Comparison of ENCODE assay signal across 29 mouse cellular contexts in genomic region chr16:48402963-48403362, GRCm38 (mm10). TPM values are rescaled to one million over a fixed set of nuclear protein-coding genes. Genes with fewer than 3 reads are reported as not detected.
A peak's percentile ranks its signal among the peaks of the same experiment; 100 is the strongest.
DNase-seq lines count a peak whose midpoint lies in the region; ATAC-seq and TF ChIP-seq lines count a peak whose summit lies in the region.
"Had no signal": no experiment of that assay in that cellular context is flagged by ENCODE, and none has a peak within 500 bp of the region (broad histone marks: within the 10 kb centered on the region; RNA-seq: fewer than 3 reads in every experiment).

No protein-coding gene starts in this region.

- DNase-seq in left cerebral cortex, adult 2 months (ENCODE audit: extremely low spot score in 1 of 2, low spot score in 2 of 2) = no peak
- DNase-seq in forebrain, postnatal 0 days = no peak
- DNase-seq: adrenal gland, adult 2 months; adrenal gland, postnatal 10 days; adrenal gland, postnatal 25 days; cerebellum, adult 11 months; cerebellum, adult 18-20 months; cerebellum, adult 8-10 months; cerebellum, adult 9-11 months; cerebellum, postnatal 14 days; cerebellum, postnatal 36 days; embryo, embryonic 11 days had no signal

- H3K36me3 ChIP-seq in intestine, embryonic 15.5 days = no peaks in the 10 kb centered on the region
- no peaks in the 10 kb centered on the region for H3K36me3 ChIP-seq in intestine, embryonic 16.5 days (ENCODE audit: control insufficient read depth, insufficient read depth, low read length)
- H3K36me3 ChIP-seq in small intestine, adult 2 months (ENCODE audit: control insufficient read depth, insufficient read depth, low read length) = peaks cover 4% of the 10 kb centered on the region; the same call in 1 of the 2 replicates
- no peaks in the 10 kb centered on the region for H3K36me3 ChIP-seq in forebrain, postnatal 0 days (ENCODE audit: insufficient read depth)
- H3K36me3 ChIP-seq: embryonic facial prominence, embryonic 13.5 days; embryonic facial prominence, embryonic 15.5 days; forebrain, embryonic 10.5 days; forebrain, embryonic 12.5 days had no signal

- H3K27ac ChIP-seq in intestine, embryonic 15.5 days = 0 out of 2 replicates have a peak overlapping the region, but pooled peaks have one; percentile 27
- peak overlapping the region; percentile 42 for H3K27ac ChIP-seq in intestine, embryonic 16.5 days (ENCODE audit: low read length)
- H3K27ac ChIP-seq in small intestine, adult 2 months (ENCODE audit: insufficient read depth, low read depth, low read length) = peak overlapping the region; percentile 92
- H3K27ac ChIP-seq in left cerebral cortex, adult 2 months = no peak overlapping the region
- no peak overlapping the region for H3K27ac ChIP-seq in forebrain, postnatal 0 days (ENCODE audit: low read depth, low read length)
- H3K27ac ChIP-seq: embryonic facial prominence, embryonic 13.5 days; embryonic facial prominence, embryonic 15.5 days; forebrain, embryonic 10.5 days; forebrain, embryonic 12.5 days had no signal

- no peak for TF ChIP-seq CTCF in small intestine, adult 2 months (IDR thresholded peaks at IDR 0.05; ENCODE audit: extremely low read depth, insufficient read length, insufficient replicate concordance, low read depth, low read length)
- no peak for TF ChIP-seq CTCF in left cerebral cortex, adult 2 months (IDR thresholded peaks at IDR 0.05)
- TF ChIP-seq CTCF in forebrain, postnatal 0 days (IDR thresholded peaks at IDR 0.05; ENCODE audit: low read depth) = no peak

- H3K4me2 ChIP-seq in intestine, embryonic 15.5 days (replicated peaks) = no peak overlapping the region
- no peak overlapping the region for H3K4me2 ChIP-seq in intestine, embryonic 16.5 days (ENCODE audit: low read depth, low read length)
- no peak overlapping the region for H3K4me2 ChIP-seq in forebrain, postnatal 0 days (ENCODE audit: low read depth)
- H3K4me2 ChIP-seq: embryonic facial prominence, embryonic 13.5 days; embryonic facial prominence, embryonic 15.5 days; forebrain, embryonic 12.5 days had no signal

- peak; percentile 91 for ATAC-seq in intestine, embryonic 15.5 days
- ATAC-seq in intestine, embryonic 16.5 days = peak; percentile 90
- no peak for ATAC-seq in forebrain, postnatal 0 days
- ATAC-seq: forebrain, embryonic 14.5 days; forebrain, embryonic 16.5 days had no signal

- H3K9ac ChIP-seq in intestine, embryonic 15.5 days = no peak overlapping the region
- H3K9ac ChIP-seq in intestine, embryonic 16.5 days (ENCODE audit: low read depth, low read length) = no peak overlapping the region
- H3K9ac ChIP-seq in forebrain, postnatal 0 days = no peak overlapping the region
- H3K9ac ChIP-seq: embryonic facial prominence, embryonic 13.5 days; embryonic facial prominence, embryonic 15.5 days; forebrain, embryonic 12.5 days had no signal

- no peak for TF ChIP-seq POLR2A in small intestine, adult 2 months (IDR thresholded peaks at IDR 0.05; ENCODE audit: low read depth, low read length)

- no peaks in the 10 kb centered on the region for H3K4me1 ChIP-seq in intestine, embryonic 15.5 days (replicated peaks)
- peaks cover 4% of the 10 kb centered on the region; the same call in 1 of the 2 replicates for H3K4me1 ChIP-seq in intestine, embryonic 16.5 days (ENCODE audit: control insufficient read depth, insufficient read depth, low read length)
- peaks cover 19% of the 10 kb centered on the region; the same call in 1 of the 2 replicates for H3K4me1 ChIP-seq in small intestine, adult 2 months (ENCODE audit: control insufficient read depth, insufficient read depth, insufficient read length, low read length)
- H3K4me1 ChIP-seq in forebrain, postnatal 0 days (ENCODE audit: insufficient read depth) = no peaks in the 10 kb centered on the region
- H3K4me1 ChIP-seq: embryonic facial prominence, embryonic 13.5 days; embryonic facial prominence, embryonic 15.5 days; forebrain, embryonic 10.5 days; forebrain, embryonic 12.5 days had no signal

- H3K4me3 ChIP-seq in intestine, embryonic 15.5 days (replicated peaks) = no peak overlapping the region
- H3K4me3 ChIP-seq in intestine, embryonic 16.5 days (ENCODE audit: low read length) = no peak overlapping the region
- H3K4me3 ChIP-seq in small intestine, adult 2 months (ENCODE audit: low read depth, low read length) = no peak overlapping the region
- no peak overlapping the region for H3K4me3 ChIP-seq in left cerebral cortex, adult 2 months
- no peak overlapping the region for H3K4me3 ChIP-seq in forebrain, postnatal 0 days (ENCODE audit: low read depth, low read length)
- H3K4me3 ChIP-seq: embryonic facial prominence, embryonic 13.5 days; embryonic facial prominence, embryonic 15.5 days; erythroblast, embryonic 14.5 days; forebrain, embryonic 10.5 days; forebrain, embryonic 12.5 days had no signal

- H3K27me3 ChIP-seq in intestine, embryonic 15.5 days (replicated peaks) = no peaks in the 10 kb centered on the region
- H3K27me3 ChIP-seq in intestine, embryonic 16.5 days (replicated peaks; ENCODE audit: control insufficient read depth, insufficient read depth, low read length) = no peaks in the 10 kb centered on the region
- no peaks in the 10 kb centered on the region for H3K27me3 ChIP-seq in small intestine, adult 2 months (ENCODE audit: control insufficient read depth, insufficient read depth, low read length)
- H3K27me3 ChIP-seq in forebrain, postnatal 0 days (ENCODE audit: insufficient read depth, low read length) = no peaks in the 10 kb centered on the region
- H3K27me3 ChIP-seq: embryonic facial prominence, embryonic 13.5 days; embryonic facial prominence, embryonic 15.5 days; forebrain, embryonic 12.5 days had no signal

- 52% methylated on average over 4 of the region's 4 CpGs for WGBS in intestine, embryonic 15.5 days
- 48% methylated on average over 4 of the region's 4 CpGs for WGBS in intestine, embryonic 16.5 days
- 23% methylated on average over 4 of the region's 4 CpGs for WGBS in small intestine, adult 2 months
- 86% methylated on average over 4 of the region's 4 CpGs for WGBS in forebrain, postnatal 0 days

- no peaks in the 10 kb centered on the region for H3K9me3 ChIP-seq in intestine, embryonic 15.5 days
- H3K9me3 ChIP-seq in intestine, embryonic 16.5 days (ENCODE audit: control insufficient read depth, low read length) = no peaks in the 10 kb centered on the region
- H3K9me3 ChIP-seq in forebrain, postnatal 0 days (ENCODE audit: low read length) = no peaks in the 10 kb centered on the region
- H3K9me3 ChIP-seq: embryonic facial prominence, embryonic 13.5 days; embryonic facial prominence, embryonic 15.5 days; forebrain, embryonic 10.5 days; forebrain, embryonic 12.5 days had no signal

- intact Hi-C loops in left cerebral cortex, adult 2 months (cut with DNase I) = no loop called here

RNA-seq across cellular contexts. Expression of gene Gm5485, which starts 9.3 kb away (rescaled TPM):
- polyA plus RNA-seq in intestine, embryonic 15.5 days (2015; fragmentation: Nextera tagmentation; extraction: Ambion mirVana) = 0.80 and 1.7 TPM in 2 replicates
- 1.4 and 1.8 TPM in 2 replicates for polyA plus RNA-seq in intestine, embryonic 16.5 days (2015; fragmentation: Nextera tagmentation; extraction: Ambion mirVana)
- polyA plus RNA-seq in small intestine, adult 2 months (2012; rRNA removed) = 13.4 and 33.9 TPM in 2 replicates
- total RNA-seq in left cerebral cortex, adult 2 months (2021) = not detected
- total RNA-seq in forebrain, postnatal 0 days (2014; rRNA removed) = not detected in 2 replicates
- not detected in 2 replicates for polyA plus RNA-seq in forebrain, postnatal 0 days (2015; fragmentation: Nextera tagmentation; extraction: Ambion mirVana)
- total RNA-seq: adrenal gland, adult 2 months; adrenal gland, postnatal 10 days; adrenal gland, postnatal 25 days; adrenal gland, postnatal 4 days; common myeloid progenitor, adult 5-6 weeks; ES-E14; MEL had no signal
- polyA plus RNA-seq: adrenal gland, adult 2 months; brain, embryonic 14.5 days; C2C12; embryonic facial prominence, embryonic 11.5 days; embryonic facial prominence, embryonic 13.5 days; embryonic facial prominence, embryonic 15.5 days; erythroblast, embryonic 14.5 days; forebrain, embryonic 10.5 days; forebrain, embryonic 12.5 days; forebrain, embryonic 14.5 days; forebrain, embryonic 16.5 days had no signal

RNA-seq across cellular contexts. Expression of gene Morc1, which starts 28.1 kb away (rescaled TPM):
- 0.06 and 0.15 TPM in 2 replicates for polyA plus RNA-seq in intestine, embryonic 15.5 days (2015; fragmentation: Nextera tagmentation; extraction: Ambion mirVana)
- 0.10 TPM in 1 of 2 replicates, not detected in the other for polyA plus RNA-seq in intestine, embryonic 16.5 days (2015; fragmentation: Nextera tagmentation; extraction: Ambion mirVana)
- polyA plus RNA-seq in small intestine, adult 2 months (2012; rRNA removed) = 0.04 TPM in 1 of 2 replicates, not detected in the other
- not detected for total RNA-seq in left cerebral cortex, adult 2 months (2021)
- 0.31 TPM in 1 of 2 replicates, not detected in the other for total RNA-seq in forebrain, postnatal 0 days (2014; rRNA removed)
- polyA plus RNA-seq in forebrain, postnatal 0 days (2015; fragmentation: Nextera tagmentation; extraction: Ambion mirVana) = 0.06 and 0.10 TPM in 2 replicates
- total RNA-seq: adrenal gland, adult 2 months; adrenal gland, postnatal 10 days; adrenal gland, postnatal 25 days; common myeloid progenitor, adult 5-6 weeks; MEL had no signal
- polyA plus RNA-seq: adrenal gland, adult 2 months; C2C12; embryonic facial prominence, embryonic 11.5 days; embryonic facial prominence, embryonic 13.5 days; erythroblast, embryonic 14.5 days; forebrain, embryonic 10.5 days; forebrain, embryonic 12.5 days had no signal

Comparison
In these comparisons a context has a peak if more than half of its experiments do, and no peak if none do; other contexts are left out.
1. H3K27ac ChIP-seq: peak in intestine, embryonic 15.5 days (single experiment), intestine, embryonic 16.5 days (single experiment) and small intestine, adult 2 months (single experiment); none in left cerebral cortex, adult 2 months (single experiment) and forebrain, postnatal 0 days (single experiment).